Mouse (Mus musculus): ENCODE measurements around the gene Stx6. TPM values are rescaled to one million over a fixed set of nuclear protein-coding genes. Genes with fewer than 3 reads are reported as not detected.

The Stx6 gene
- total and polyA plus RNA-seq, 2 experiments: 10.1 to 11.7 TPM

GRCm38 (mm10) chr1:155211017-155211416 lies 52.5 kb downstream of the Stx6 start:
- H3K9ac ChIP-seq (ENCODE audit: low read depth, low read length): no peak overlapping the region
- H3K4me3 ChIP-seq (ENCODE audit: insufficient read depth, low read depth, low read length): no peak overlapping the region
- no peaks in the 10 kb centered on the region for H3K36me3 ChIP-seq (ENCODE audit: control insufficient read depth, insufficient read depth, low read length)
- WGBS: 67% methylated on average over 7 of the region's 7 CpGs
- no peak for DNase-seq (ENCODE audit: extremely low read depth, low read depth, low spot score)
- no peaks in the 10 kb centered on the region for H3K27me3 ChIP-seq (ENCODE audit: control insufficient read depth, insufficient read depth, low read length)
- no peak for TF ChIP-seq POLR2A (IDR thresholded peaks at IDR 0.05; ENCODE audit: extremely low read depth, insufficient read depth, low read length)
- no peak for TF ChIP-seq CTCF (IDR thresholded peaks at IDR 0.05; ENCODE audit: low read depth, low read length)
- H3K79me2 ChIP-seq (ENCODE audit: control insufficient read depth, insufficient read depth, low read length): no peaks in the 10 kb centered on the region
- H3K27ac ChIP-seq (replicated peaks; ENCODE audit: insufficient read depth, low read depth, low read length): no peak overlapping the region
- no peaks in the 10 kb centered on the region for H3K4me1 ChIP-seq (ENCODE audit: control insufficient read depth, insufficient read depth, low read length)

DNA sequence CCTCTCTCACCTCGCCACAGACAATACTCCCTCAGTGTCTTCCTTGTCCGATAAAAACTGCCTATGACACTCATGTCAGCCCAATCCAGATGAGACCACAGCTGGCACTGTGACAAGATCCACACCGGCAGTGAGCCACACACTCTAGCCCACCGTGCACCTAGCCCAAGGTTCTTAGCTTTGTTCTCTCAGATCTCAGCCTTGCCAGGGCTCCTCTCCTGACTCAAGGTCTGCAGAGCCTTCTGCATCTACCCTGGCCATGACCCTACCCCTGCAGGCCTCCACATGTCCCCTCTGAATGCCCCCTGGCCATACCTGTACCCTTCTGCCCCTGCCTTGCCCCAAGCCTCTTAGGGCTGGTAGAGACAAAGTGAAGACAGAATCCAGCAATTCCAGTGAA lies 53.6 kb downstream of the Stx6 start:
- Histone ChIP-seq H3K79me2 (ENCODE audit: control insufficient read depth, insufficient read depth, low read length) (no peaks in the 10 kb centered on the region), H3K9ac (ENCODE audit: low read depth, low read length) (no peak overlapping the region), H3K27me3 (ENCODE audit: control insufficient read depth, insufficient read depth, low read length) (no peaks in the 10 kb centered on the region), H3K27ac (replicated peaks; ENCODE audit: insufficient read depth, low read depth, low read length) (no peak overlapping the region), H3K36me3 (ENCODE audit: control insufficient read depth, insufficient read depth, low read length) (no peaks in the 10 kb centered on the region), H3K4me1 (ENCODE audit: control insufficient read depth, insufficient read depth, low read length) (no peaks in the 10 kb centered on the region), H3K4me3 (ENCODE audit: insufficient read depth, low read depth, low read length) (no peak overlapping the region)
- DNase-seq (ENCODE audit: extremely low read depth, low read depth, low spot score): no peak
- no peak for TF ChIP-seq CTCF (IDR thresholded peaks at IDR 0.05; ENCODE audit: low read depth, low read length)
- TF ChIP-seq POLR2A (IDR thresholded peaks at IDR 0.05; ENCODE audit: extremely low read depth, insufficient read depth, low read length): no peak
- 71% methylated on average over 4 of the region's 4 CpGs for WGBS

DNA sequence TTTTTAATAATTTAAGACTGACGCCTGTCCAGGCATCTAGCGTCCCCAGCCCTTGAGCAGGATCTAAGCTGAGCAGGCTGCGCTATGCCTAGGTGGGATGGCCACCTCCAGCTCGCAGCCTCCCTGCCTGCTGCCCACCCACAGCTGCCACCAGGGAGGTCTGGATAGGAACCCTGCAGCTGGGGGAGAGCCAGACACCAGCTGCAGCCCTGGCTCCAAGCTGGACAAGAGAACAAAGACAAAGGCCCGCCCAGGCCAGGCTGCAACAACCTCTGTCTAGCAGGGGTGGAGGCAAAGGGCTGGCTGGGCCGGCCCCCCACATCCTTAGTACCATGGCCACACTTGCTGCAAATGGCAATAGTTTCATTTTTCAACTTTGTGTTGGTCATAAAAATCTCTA lies 54.0 kb downstream of the Stx6 start:
- Histone ChIP-seq H3K9ac (ENCODE audit: low read depth, low read length) (no peak overlapping the region), H3K4me3 (ENCODE audit: insufficient read depth, low read depth, low read length) (no peak overlapping the region), H3K27ac (replicated peaks; ENCODE audit: insufficient read depth, low read depth, low read length) (no peak overlapping the region), H3K79me2 (ENCODE audit: control insufficient read depth, insufficient read depth, low read length) (no peaks in the 10 kb centered on the region), H3K36me3 (ENCODE audit: control insufficient read depth, insufficient read depth, low read length) (no peaks in the 10 kb centered on the region), H3K4me1 (ENCODE audit: control insufficient read depth, insufficient read depth, low read length) (no peaks in the 10 kb centered on the region), H3K27me3 (ENCODE audit: control insufficient read depth, insufficient read depth, low read length) (no peaks in the 10 kb centered on the region)
- WGBS: 69% methylated on average over 6 of the region's 6 CpGs
- no peak for DNase-seq (ENCODE audit: extremely low read depth, low read depth, low spot score)
- TF ChIP-seq POLR2A (IDR thresholded peaks at IDR 0.05; ENCODE audit: extremely low read depth, insufficient read depth, low read length): no peak
- no peak for TF ChIP-seq CTCF (IDR thresholded peaks at IDR 0.05; ENCODE audit: low read depth, low read length)

GRCm38 (mm10) chr1:155212936-155213774 lies 54.6 kb downstream of the Stx6 start:
- Histone ChIP-seq H3K27ac (replicated peaks; ENCODE audit: insufficient read depth, low read depth, low read length) (no peak overlapping the region), H3K4me1 (ENCODE audit: control insufficient read depth, insufficient read depth, low read length) (no peaks in the 10 kb centered on the region), H3K27me3 (ENCODE audit: control insufficient read depth, insufficient read depth, low read length) (no peaks in the 10 kb centered on the region), H3K9ac (ENCODE audit: low read depth, low read length) (no peak overlapping the region), H3K36me3 (ENCODE audit: control insufficient read depth, insufficient read depth, low read length) (no peaks in the 10 kb centered on the region), H3K79me2 (ENCODE audit: control insufficient read depth, insufficient read depth, low read length) (no peaks in the 10 kb centered on the region), H3K4me3 (ENCODE audit: insufficient read depth, low read depth, low read length) (no peak overlapping the region)
- no peak for DNase-seq (ENCODE audit: extremely low read depth, low read depth, low spot score)
- TF ChIP-seq POLR2A (IDR thresholded peaks at IDR 0.05; ENCODE audit: extremely low read depth, insufficient read depth, low read length) (no peak), CTCF (IDR thresholded peaks at IDR 0.05; ENCODE audit: low read depth, low read length) (no peak)
- 59% methylated on average over 18 of the region's 18 CpGs for WGBS

DNA sequence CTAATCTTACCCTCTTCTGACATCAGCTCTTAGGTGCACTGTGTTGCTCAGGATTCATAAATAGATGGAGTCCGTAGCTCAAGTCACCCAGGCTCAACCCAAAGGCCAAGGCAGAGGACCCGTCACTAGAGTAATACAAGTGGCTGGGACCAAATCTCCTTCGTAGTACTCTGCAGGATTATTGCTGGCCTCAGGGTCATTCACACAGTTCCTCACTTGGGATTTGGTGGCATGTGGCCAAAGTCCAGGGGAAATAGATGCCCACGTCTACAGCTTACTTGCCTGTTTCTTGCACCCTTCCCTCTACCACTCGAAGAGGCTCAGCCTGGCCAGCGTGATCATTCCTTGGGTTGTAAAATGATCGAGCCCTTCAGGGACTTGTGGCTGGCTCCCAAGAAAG lies 55.4 kb downstream of the Stx6 start:
- Histone ChIP-seq H3K36me3 (ENCODE audit: control insufficient read depth, insufficient read depth, low read length) (no peaks in the 10 kb centered on the region), H3K27ac (replicated peaks; ENCODE audit: insufficient read depth, low read depth, low read length) (no peak overlapping the region), H3K4me1 (ENCODE audit: control insufficient read depth, insufficient read depth, low read length) (no peaks in the 10 kb centered on the region; the same call in 1 of the 2 replicates), H3K9ac (ENCODE audit: low read depth, low read length) (no peak overlapping the region), H3K27me3 (ENCODE audit: control insufficient read depth, insufficient read depth, low read length) (no peaks in the 10 kb centered on the region), H3K4me3 (ENCODE audit: insufficient read depth, low read depth, low read length) (no peak overlapping the region), H3K79me2 (ENCODE audit: control insufficient read depth, insufficient read depth, low read length) (no peaks in the 10 kb centered on the region)
- DNase-seq (ENCODE audit: extremely low read depth, low read depth, low spot score): no peak
- TF ChIP-seq POLR2A (IDR thresholded peaks at IDR 0.05; ENCODE audit: extremely low read depth, insufficient read depth, low read length) (no peak), CTCF (IDR thresholded peaks at IDR 0.05; ENCODE audit: low read depth, low read length) (no peak)
- 75% methylated on average over 7 of the region's 7 CpGs for WGBS
